ENCODE assay signal across 17 mouse cellular contexts in genomic region chr19:35045576-35045975, GRCm38 (mm10).
"Had no signal": no experiment of that assay in that cellular context is flagged by ENCODE, and none has a peak within 500 bp of the region (broad histone marks: within the 10 kb centered on the region; RNA-seq: fewer than 3 reads in every experiment).

No protein-coding gene starts in this region.

- H3K9ac ChIP-seq: liver, embryonic 13.5 days; liver, embryonic 15.5 days; liver, postnatal 0 days; lung, embryonic 15.5 days; midbrain, embryonic 13.5 days; midbrain, embryonic 15.5 days; neural tube, embryonic 12.5 days had no signal

- H3K4me3 ChIP-seq: liver, embryonic 13.5 days; liver, embryonic 15.5 days; lung, embryonic 15.5 days; megakaryocyte, embryonic 14.5 days; midbrain, embryonic 13.5 days; midbrain, embryonic 15.5 days; neural tube, embryonic 12.5 days had no signal

- H3K4me1 ChIP-seq: liver, embryonic 13.5 days; liver, embryonic 15.5 days; lung, embryonic 15.5 days; midbrain, embryonic 13.5 days; midbrain, embryonic 15.5 days; neural tube, embryonic 12.5 days had no signal

- H3K9me3 ChIP-seq: liver, embryonic 13.5 days; liver, embryonic 15.5 days; lung, embryonic 15.5 days; megakaryocyte, embryonic 14.5 days; midbrain, embryonic 13.5 days; midbrain, embryonic 15.5 days; neural tube, embryonic 12.5 days had no signal

- ATAC-seq: liver, postnatal 0 days; midbrain, embryonic 13.5 days; midbrain, embryonic 15.5 days had no signal

- H3K27ac ChIP-seq: liver, embryonic 13.5 days; liver, embryonic 15.5 days; lung, embryonic 15.5 days; macrophage; midbrain, embryonic 13.5 days; midbrain, embryonic 15.5 days; neural tube, embryonic 12.5 days had no signal

- DNase-seq: liver, embryonic 13.5 days; liver, postnatal 0 days; right cerebral cortex, postnatal 25 days; right cerebral cortex, postnatal 4 days; spleen, adult 18-20 months; thymus, adult 18-20 months; thymus, postnatal 14 days; thymus, postnatal 36 days had no signal

- H3K27me3 ChIP-seq: liver, embryonic 13.5 days; liver, embryonic 15.5 days; lung, embryonic 15.5 days; megakaryocyte, embryonic 14.5 days; midbrain, embryonic 13.5 days; midbrain, embryonic 15.5 days; neural tube, embryonic 12.5 days had no signal

- H3K36me3 ChIP-seq: liver, embryonic 13.5 days; liver, embryonic 15.5 days; lung, embryonic 15.5 days; midbrain, embryonic 13.5 days; midbrain, embryonic 15.5 days; neural tube, embryonic 12.5 days had no signal

- H3K4me2 ChIP-seq: liver, embryonic 11.5 days; liver, embryonic 13.5 days; liver, embryonic 15.5 days; lung, embryonic 15.5 days; midbrain, embryonic 11.5 days; midbrain, embryonic 13.5 days; midbrain, embryonic 15.5 days; neural tube, embryonic 12.5 days had no signal
